Mouse (Mus musculus) testis, adult 2 months (tissue): ENCODE results near the gene Spen. TPM values are rescaled to one million over a fixed set of nuclear protein-coding genes. Genes with fewer than 3 reads are reported as not detected.
A peak's percentile ranks its signal among the peaks of the same experiment; 100 is the strongest.

Experiments
- H3K27ac ChIP-seq: fragments of 200-500 bp; 2 replicates; pipeline ENCODE4 v1.5.1; 2012; ENCODE audit warnings: low read depth, low read length; ENCODE audit not compliant: control insufficient read depth, insufficient read depth
- H3K27me3 ChIP-seq: fragments of 200-500 bp; 2 replicates; pipeline ENCODE4 v1.6.1; 2012; ENCODE audit warnings: mild to moderate bottlenecking, low read length, moderate library complexity; ENCODE audit not compliant: control insufficient read depth, insufficient read depth
- H3K36me3 ChIP-seq: fragments of 200-500 bp; 2 replicates; pipeline ENCODE4 v1.6.1; 2012; ENCODE audit warnings: mild to moderate bottlenecking, low read length; ENCODE audit not compliant: control insufficient read depth, insufficient read depth
- H3K4me1 ChIP-seq: fragments of 200-500 bp; 2 replicates; pipeline ENCODE4 v1.6.1; 2012; ENCODE audit warnings: low read length; ENCODE audit not compliant: control insufficient read depth, insufficient read depth
- H3K4me3 ChIP-seq: fragments of 200-500 bp; 2 replicates; pipeline ENCODE4 v1.5.1; 2012; ENCODE audit warnings: low read depth, mild to moderate bottlenecking, low read length, moderate library complexity, mixed read lengths; ENCODE audit not compliant: control insufficient read depth
- CTCF ChIP-seq: fragments of 200-500 bp; IDR thresholded peaks from 2 replicates; pipeline ENCODE4 v1.5.1; 2012; ENCODE audit warnings: low read depth, mild to moderate bottlenecking, inconsistent platforms, low read length, moderate library complexity; ENCODE audit not compliant: control insufficient read depth, insufficient read depth, insufficient replicate concordance
- POLR2A ChIP-seq: fragments of 200-500 bp; IDR thresholded peaks from 2 replicates; pipeline ENCODE4 v1.6.1; 2012; ENCODE audit warnings: low read depth, mild to moderate bottlenecking, inconsistent platforms, low read length, moderate library complexity; ENCODE audit not compliant: control insufficient read depth
- polyA plus RNA-seq: library from polyadenylated mRNA; depleted of rRNA; stranded (reverse); fragments of >200 nt; gene quantifications from 2 replicates; pipeline ENCODE4 v1.2.3, GENCODE M21; 2012; rRNA removed

Spen gene
- polyA plus RNA-seq, 1 experiment: 16.9 TPM

GRCm38 (mm10) chr4:141420192-141420829 lies 118.1 kb downstream of the Spen start, which contains the start of gene Hspb7:
Hspb7 (plus strand) TSS chr4:141420779.
- TF ChIP-seq CTCF (no peak), POLR2A (no peak)
- H3K36me3 ChIP-seq: no peaks in the 10 kb centered on the region
- H3K27me3 ChIP-seq: no peaks in the 10 kb centered on the region
- H3K27ac ChIP-seq: 0 out of 2 replicates have a peak within 1 kb of the TSS, but pooled peaks have one; percentile 2
- peak within 1 kb of the TSS; percentile 71 for H3K4me3 ChIP-seq
- peaks cover 29% of the 10 kb centered on the region for H3K4me1 ChIP-seq

GRCm38 (mm10) chr4:141419398-141420191 lies 118.8 kb downstream of the Spen start:
- no peak overlapping the region for H3K27ac ChIP-seq
- TF ChIP-seq CTCF (no peak), POLR2A (no peak)
- H3K4me1 ChIP-seq: peaks cover 26% of the 10 kb centered on the region
- H3K27me3 ChIP-seq: no peaks in the 10 kb centered on the region
- no peak overlapping the region for H3K4me3 ChIP-seq
- H3K36me3 ChIP-seq: no peaks in the 10 kb centered on the region

Other genes starting within 250 kb of the Spen start
- gene Epha2, start 237.4 kb downstream of the Spen start, polyA plus RNA-seq: 0.75 and 0.83 TPM in 2 replicates
- 7.9 and 12.3 TPM in 2 replicates for gene Fam131c, start 170.4 kb downstream of the Spen start, polyA plus RNA-seq
- 0.14 and 1.3 TPM in 2 replicates for gene Clcnka, start 139.9 kb downstream of the Spen start, polyA plus RNA-seq
- gene Clcnkb, start 122.6 kb downstream of the Spen start, polyA plus RNA-seq: 0.68 and 1.2 TPM in 2 replicates
- gene Hspb7, start 117.8 kb downstream of the Spen start, polyA plus RNA-seq: 24.6 and 24.7 TPM in 2 replicates
- 0.67 TPM in 2 replicates for gene Srarp, start 102.5 kb downstream of the Spen start, polyA plus RNA-seq
- gene Zbtb17, start 93.9 kb downstream of the Spen start, polyA plus RNA-seq: 24.6 and 28.4 TPM in 2 replicates
- gene Fblim1, start 67.5 kb upstream of the Spen start, polyA plus RNA-seq: 3.1 and 4.4 TPM in 2 replicates
- 3.5 and 3.9 TPM in 2 replicates for gene Tmem82, start 80.0 kb upstream of the Spen start, polyA plus RNA-seq
- 2.2 and 2.9 TPM in 2 replicates for gene Slc25a34, start 85.2 kb upstream of the Spen start, polyA plus RNA-seq
- 73.3 and 76.3 TPM in 2 replicates for gene Plekhm2, start 126.3 kb upstream of the Spen start, polyA plus RNA-seq
- gene Rsc1a1, start 147.0 kb upstream of the Spen start, polyA plus RNA-seq: 3.6 and 4.1 TPM in 2 replicates
- gene Ddi2, start 184.8 kb upstream of the Spen start, polyA plus RNA-seq: 4.1 and 5.2 TPM in 2 replicates
- gene Agmat, start 208.1 kb upstream of the Spen start, polyA plus RNA-seq: 0.07 TPM in 1 of 2 replicates, not detected in the other